Mouse (Mus musculus) T-helper 17 cell (primary cell): ENCODE measurements around the gene Lxn.

Experiments used
- in situ Hi-C, 2 experiments: fragments of 300-600 bp; cut with MboI, MseI; formaldehyde crosslinking; loops; 1 replicate in 1 of 2; 2 replicates in 1 of 2; pipeline ENCODE4 v1.15.1; 2025; ENCODE audit warnings: high pct_unique_total_duplicates in 2 of 2

Lxn gene

DNA sequence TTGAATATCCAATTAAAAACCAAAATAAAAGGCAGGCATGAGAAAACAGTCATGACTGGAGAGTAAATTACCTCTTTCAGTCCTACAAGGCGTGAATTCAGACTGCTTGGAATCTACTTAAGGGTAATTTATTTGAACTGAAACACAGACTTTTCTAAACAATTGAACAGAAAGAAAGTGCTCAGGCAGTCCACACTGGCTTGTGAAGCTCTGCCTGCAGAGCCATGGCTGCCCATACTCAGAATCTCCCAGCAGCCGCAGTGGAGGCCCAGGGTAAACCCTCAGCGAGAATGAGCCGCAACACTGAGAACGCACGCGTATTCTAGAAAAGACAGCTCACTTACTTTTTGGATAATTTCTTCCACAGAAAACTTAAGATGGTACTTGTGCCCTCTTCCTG lies 1.7 kb downstream of the Lxn start:
- in situ Hi-C loops: no loop called here

DNA sequence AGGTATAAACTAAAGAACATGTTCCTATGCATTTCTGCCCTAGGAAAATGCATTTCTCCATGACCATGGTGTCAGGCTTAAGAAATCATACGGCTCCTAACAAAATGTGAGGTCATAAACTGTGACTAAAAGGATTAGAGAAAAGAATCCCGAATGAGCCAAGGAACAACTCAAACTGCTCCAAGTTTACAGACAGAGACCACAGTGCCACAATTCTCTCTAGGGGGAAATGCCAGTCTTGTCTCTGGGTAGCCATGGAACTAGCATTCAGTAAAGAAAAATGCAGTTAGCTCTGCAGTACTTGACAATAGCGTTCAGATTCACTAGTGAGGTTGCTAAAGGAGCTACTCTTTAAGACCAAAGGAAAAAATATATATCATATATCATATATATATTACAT lies 3.8 kb downstream of the Lxn start:
- in situ Hi-C loops: no loop called here

DNA sequence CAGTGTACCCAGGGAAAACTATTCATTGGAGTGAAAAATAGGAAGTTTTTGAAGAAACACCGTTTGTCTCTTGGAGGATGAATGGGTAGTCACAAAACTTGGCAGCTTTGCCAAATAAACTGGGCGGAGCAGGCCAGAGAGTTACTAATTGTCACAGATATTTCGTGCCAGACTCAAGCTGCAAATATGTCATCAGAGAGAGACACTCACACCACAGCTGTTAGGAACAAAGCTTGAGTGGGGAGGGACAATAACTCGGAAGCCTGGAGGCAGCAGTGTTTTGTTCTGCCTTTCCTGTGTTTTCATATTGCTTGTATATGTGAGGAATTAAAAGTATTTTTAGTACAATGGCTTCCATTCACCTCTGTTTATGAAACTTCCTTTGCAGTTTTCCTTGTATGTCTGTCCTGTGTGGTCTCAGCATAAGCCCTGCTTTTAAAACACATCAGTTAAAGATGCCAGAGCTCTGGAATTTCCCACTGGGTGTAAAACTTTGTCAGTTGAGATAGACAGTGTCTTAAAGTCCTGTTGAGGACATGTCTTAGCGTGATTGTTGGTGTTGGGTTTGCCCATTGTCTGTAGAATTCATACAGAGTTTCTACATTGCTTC lies 13.0 kb downstream of the Lxn start:
- in situ Hi-C loops: no loop called here

DNA sequence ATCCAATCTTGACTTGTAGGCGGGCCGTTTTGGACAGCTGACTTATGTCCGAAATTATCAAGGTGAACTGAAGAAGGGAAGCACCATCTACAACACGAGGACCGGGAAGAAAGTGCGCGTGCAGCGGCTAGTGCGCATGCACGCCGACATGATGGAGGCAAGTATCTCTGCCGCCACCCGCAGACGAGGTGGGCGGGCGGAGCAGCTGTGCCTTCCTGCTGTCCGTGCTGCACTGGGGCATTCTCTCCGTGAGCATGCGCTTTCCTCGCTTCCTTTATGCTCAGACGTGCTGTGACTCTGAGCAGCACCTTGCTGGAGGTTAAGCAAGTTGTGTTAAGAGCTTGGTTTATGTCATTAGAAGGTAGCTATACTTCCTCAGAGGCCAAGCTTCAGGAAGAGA lies 14.1 kb downstream of the Lxn start:
- in situ Hi-C loops: loop anchor here in 1 of 2 experiments (25.0 kb wide), 1 partner anchor 462 kb away; the partner anchor contains the start of genes Rsrc1 and Shox2

DNA sequence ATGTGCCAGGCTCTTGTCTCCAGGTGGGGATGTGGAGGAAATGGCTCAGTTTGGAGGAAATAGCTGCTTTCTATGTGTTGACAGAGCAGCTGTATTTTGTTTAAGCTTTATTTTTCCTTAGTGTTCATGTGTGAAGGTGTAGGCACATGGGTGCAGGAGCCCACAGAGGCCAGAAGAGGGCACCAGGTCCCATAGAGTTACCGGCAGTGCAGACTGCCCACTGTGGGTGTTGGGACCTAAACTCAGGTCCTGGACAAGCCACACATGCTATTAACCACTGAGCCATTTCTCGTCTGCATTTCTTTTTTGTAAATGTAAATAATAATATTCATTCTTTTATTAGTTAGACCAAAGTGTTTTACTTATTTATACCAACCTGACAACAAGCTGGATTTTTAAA lies 16.6 kb downstream of the Lxn start:
- in situ Hi-C loops: loop anchor here in 1 of 2 experiments (25.0 kb wide), 1 partner anchor 460 kb away; the partner anchor contains the start of genes Rsrc1 and Shox2

DNA sequence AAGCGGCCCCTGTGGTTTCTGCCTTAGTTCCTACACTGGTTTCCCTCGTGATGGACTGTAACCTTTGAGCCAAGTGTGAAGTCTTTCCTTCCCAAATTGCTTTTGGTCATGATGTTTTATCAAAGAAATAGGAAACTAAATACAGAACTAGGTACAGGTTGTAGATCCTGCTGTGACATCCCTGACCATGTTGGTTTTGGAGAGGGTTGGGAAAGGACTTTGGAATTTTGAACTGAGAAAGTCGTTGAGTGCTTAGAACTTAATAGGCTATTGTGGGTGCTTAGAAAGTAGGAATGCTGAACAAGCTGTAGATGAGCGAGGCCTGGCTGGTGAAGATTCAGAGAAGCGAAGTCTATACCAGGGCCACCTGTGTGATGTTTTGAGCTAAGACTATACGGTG lies 29.7 kb downstream of the Lxn start:
- in situ Hi-C loops: loop anchor here (5.0 to 25.0 kb wide), 3 partner anchors 62 to 447 kb away; partner anchors contain the start of genes Mlf1 (in 1 of the 2), Rsrc1 (in 1 of the 2) and Shox2 (in 1 of the 2)

DNA sequence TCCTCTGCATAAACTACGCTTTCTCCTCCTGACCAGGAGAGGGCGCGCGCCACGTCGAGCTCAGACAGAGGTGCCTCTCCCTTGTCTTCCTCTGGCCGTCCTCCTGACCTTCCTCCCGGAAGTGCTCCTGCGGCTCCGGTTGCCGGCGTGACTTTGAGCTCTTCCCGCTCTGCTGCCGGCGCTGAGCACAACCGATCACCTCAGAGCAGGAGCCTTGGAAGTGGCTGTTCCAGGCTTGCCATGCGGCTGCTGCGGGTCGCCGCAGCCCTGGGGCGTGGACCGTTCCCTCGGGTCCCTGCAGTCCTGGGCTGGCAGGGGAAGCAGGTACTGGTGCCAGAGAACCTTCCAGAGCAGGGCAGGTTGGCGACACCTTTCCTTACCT lies 33.7 kb downstream of the Lxn start, which contains the start of gene Gfm1:
Gene Gfm1, plus strand, starts transcription at position 98 of the 382 bp plus-strand sequence.
- in situ Hi-C loops: loop anchor here (5.0 to 25.0 kb wide), 5 partner anchors 58 to 1385 kb away; partner anchors contain the start of genes Mlf1 (in 2 of the 2), Rsrc1 (in 1 of the 2) and Shox2 (in 1 of the 2)

DNA sequence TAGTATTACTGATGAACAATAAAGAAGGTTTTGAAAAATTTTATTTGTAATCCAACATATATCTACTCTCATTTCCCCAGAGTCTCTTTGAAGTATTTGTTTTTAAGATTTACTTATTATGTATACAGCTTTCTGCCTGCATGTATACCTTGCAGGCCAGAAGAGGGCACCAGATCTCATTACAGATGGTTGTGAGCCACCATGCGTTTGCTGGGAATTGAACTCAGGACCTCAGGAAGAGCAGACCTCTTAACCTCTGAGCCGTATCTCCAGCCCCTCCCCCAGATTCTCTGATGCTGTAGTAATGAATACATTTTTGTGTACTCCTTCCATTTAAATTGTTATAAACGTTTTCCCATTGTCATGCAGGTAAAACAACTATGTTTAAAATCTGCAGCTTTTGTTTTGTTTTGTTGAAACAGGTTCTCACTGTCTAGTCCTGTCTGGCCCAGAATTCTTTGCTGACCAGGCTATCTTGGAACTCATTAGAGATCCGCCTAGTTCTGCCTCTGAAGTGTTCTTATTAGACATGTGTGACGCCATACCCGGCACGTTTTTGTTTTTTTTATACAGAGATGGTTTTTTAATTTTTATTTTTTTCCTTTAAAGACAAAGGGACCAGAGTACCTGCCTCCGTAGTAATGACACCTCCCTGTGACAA lies 34.3 kb downstream of the Lxn start:
- in situ Hi-C loops: loop anchor here in 1 of 2 experiments (5.0 to 25.0 kb wide), 4 partner anchors 57 to 1385 kb away; partner anchors contain the start of genes Mlf1, Rsrc1 and Shox2
